Mouse (Mus musculus) thymus, adult 18-20 months (tissue): Measurements from ENCODE around the gene Akt3.

Experiments used
- DNase-seq, 2 experiments: peaks; one replicate each; pipeline ENCODE4 v3.0.0; 2022; ENCODE audit warnings: mixed read lengths in 2 of 2

Akt3 gene

DNA sequence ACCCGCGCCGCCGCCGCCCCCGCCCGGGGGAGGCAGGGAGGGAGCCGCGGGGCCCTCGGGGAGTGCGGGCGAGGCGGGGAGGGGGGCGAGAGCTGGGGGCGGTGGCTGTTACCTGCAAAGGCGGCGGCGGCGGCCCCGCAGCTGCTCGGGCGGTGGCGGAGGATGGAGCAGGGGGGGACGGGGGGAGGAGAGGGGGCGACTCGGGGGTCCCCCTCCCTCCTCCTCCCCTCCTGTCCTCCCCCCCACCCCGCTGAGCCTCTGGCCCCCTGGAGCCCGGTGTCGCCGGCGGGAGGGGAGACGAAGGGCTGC, at the start of gene Akt3:
TSS of gene Akt3 (minus strand) at position 170 of the 309 bp plus-strand sequence.
- DNase-seq, result no peak

DNA sequence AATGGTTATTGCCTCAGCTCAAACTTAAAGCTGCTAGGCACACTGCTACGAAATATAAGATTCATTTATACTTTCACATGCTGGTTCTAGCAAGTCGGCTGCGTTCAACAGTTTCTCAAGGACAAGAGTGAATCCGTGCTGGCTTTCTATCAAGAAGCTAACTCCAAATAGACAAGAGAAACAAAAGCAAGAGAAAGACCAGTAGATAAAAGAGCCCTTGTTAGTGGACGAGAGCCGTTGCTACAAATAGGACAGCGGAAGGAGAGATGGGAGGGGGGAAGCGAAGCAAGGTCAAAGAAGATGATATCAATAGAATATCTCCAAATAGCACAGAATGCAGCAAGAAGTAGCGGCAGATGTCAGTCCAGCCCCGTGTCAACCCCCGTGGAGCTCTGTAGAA, 49.5 kb upstream of the Akt3 start:
- no peak for DNase-seq

DNA sequence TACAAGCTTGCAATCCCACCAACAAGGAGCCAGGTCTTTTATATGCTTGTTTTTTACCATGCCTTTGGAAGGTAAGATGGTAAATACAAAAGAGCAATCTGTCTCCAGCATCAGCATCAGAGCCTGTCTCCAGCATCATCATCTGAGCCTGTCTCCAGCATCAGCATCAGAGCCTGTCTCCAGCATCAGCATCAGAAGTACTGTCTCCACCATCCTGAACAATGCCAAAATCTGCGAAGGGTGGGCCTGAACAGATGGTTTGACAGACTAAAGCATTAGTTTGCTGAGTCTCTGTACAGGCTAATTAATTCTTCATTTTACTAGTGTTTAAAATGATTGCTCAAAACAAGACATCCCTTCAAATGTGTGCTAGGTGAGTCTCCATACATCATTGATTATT, 40.2 kb upstream of the Akt3 start:
- no peak for DNase-seq

DNA sequence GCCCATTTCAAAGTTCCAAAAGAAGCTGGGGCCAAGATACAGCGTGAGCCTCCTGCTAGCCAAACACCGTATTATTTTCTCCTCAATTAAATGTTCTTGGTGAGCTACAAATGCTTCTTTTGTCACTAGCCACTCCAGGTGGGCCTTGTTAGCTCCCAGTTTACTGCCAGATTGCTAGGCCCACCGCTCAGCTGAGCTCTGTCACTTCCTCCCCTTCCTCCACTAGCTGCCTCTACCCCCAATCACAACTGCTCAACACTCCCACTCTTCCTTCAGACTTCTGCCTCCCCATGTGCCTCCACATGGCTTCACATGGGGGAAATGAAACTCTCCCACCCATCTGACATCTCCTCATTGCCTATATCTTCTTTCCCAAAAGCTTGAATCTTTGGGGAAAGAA, 28.8 kb upstream of the Akt3 start:
- DNase-seq, result no peak

DNA sequence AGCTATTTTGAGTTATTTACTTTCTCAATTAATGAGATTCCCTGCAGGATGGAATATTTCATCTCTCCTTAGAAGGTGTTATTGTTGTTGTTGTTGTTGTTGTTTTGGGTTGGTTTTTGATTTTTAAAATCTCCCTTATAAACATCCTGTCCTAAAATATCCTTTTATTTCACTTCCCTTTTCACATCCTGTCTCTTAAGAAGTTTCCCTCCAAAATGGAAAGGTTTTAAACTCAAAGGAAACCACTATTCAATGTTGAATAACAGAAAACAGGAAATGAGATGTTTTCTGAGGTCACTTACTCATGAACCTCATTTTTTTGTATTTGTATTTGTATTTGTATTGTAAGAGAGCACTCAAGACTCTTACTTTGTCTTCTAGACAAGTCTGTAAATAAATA, 23.9 kb upstream of the Akt3 start:
- DNase-seq, result no peak

DNA sequence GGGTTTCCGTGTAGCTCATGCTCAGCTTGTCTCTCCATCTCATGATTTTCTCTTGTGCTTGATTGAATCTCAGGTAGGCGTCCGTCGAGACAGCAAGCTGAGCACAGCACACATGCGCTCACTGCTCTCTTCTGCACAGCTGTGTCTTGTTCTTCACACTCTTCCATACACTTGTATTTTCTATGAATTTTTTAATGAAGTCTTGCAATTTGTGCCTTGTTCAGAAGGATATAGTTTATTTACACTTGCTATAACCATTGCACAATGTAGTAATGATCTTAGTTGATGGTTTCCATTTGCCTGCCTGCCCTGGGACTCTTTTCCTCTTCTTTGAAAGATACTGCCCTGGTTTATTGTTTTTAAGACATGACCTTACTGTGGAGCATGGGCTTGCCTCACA, 19.4 kb upstream of the Akt3 start:
- DNase-seq, result no peak

DNA sequence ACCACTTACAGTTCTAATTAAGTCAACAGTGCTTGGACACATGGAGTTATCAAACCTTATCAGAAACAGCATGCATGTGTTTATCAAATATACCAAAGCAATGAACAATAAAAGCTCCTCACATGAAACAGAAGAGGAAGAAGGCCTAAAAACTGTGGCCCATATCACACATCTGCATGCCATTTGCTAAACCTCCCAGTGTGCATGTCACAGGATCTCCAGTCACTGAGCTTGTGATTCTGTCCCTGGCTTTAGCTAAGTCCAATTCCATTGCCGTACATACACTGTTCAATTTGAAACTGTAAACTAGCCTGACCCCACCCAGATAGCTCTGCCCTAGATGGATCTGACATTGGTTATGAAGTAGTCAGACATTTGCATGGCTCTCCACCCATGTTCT, 9.6 kb upstream of the Akt3 start:
- no peak for DNase-seq

DNA sequence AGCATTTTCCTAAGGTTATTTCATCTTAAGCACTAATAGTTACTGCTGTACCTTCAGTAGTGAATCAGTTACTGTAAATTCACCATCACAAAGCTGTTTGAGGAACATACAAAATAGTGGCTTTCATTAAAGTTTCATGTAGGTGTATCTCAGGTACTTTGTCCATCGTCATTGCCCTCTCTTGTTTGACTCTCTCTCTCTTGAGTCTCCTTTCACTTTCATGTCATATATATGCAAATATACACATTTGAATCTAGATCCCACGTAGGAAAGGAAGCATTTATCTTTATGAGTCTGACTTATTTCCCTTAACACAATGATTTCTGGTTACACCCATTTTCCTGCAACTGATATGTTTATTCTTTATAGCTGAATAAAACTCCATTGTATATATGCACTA, 4.9 kb upstream of the Akt3 start:
- no peak for DNase-seq

DNA sequence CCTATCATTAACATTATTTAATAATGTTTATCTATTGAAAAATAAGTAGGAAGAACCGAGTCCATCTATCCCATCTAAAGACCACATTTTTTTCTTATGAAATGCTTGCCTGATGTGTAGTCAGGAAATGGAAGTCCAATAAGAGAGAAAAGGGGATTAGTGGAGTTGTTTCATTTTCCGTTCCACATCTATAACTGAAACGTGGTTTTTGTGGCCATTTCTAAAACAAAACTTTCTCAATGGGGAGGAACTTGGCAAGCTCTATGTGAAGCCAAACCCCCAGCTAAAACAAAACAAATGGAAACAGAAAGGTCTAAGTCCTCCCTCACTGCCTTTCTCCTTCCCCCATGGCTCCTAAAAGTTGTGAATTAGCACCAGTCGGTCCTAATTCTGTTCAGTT, 2.8 kb upstream of the Akt3 start:
- DNase-seq, result no peak

DNA sequence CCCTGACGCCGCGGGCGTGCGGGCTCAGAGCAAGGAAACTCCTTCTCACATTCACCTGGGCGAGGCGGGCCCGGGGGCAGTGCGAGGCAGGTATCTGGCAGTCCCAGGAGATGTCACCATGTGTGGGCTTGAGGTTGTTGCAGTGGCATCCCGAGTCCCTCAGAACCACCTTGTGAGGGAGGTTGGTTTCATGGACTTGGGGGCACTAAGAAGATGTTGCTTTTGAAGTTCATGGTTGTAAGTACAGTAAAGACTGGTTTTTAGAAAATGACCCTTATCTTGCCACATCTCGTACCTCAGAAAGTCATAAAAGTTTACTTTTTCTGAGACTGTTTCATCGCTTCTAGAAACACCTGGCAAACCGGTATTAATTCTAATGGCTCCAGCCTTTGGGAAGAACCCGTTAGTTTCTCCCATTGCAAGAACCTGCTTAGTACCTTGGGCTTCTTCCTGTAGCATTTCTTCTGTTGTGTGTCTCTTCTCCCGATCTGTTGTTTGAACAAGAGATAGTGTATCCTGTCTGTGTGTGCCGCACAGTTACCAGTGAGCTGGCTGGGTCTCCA, 1.1 kb upstream of the Akt3 start:
- DNase-seq, result no peak

DNA sequence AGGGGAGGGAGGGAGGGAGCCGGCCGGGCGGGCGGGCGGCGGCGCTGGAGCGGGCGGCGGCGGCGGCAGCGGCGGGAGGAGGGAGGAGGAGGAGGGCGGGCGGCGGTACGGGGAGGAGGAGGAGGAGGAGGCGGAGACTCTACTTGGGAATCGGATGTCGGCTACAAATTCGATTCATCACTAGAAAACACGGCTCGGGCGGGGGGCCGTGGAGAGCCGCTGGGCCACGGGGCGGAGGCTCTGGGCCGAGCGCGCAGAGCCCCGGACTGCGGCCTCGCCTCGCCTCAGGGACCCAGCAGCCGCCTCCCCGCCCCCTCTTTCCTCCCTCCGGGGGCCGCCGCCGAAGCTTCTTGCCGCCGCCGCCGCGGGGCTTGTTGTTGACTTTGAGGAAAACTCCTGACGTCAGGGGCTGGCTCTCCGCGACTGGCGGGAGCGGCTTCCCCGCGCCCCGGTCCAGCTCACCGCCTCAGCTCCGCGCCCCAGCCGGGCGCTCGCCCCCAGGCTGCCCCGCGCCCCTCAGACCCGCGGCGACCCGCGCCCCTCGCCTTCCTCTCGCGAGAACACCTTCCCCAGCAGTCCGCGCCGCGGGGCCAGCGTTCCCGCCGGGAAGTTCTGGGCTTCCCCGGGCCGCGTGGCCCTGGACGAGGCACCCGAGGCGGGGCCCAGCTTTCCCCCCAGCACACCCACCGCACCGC, 487 bp upstream of the Akt3 start:
- peak; percentile 66 to 76 for DNase-seq

DNA sequence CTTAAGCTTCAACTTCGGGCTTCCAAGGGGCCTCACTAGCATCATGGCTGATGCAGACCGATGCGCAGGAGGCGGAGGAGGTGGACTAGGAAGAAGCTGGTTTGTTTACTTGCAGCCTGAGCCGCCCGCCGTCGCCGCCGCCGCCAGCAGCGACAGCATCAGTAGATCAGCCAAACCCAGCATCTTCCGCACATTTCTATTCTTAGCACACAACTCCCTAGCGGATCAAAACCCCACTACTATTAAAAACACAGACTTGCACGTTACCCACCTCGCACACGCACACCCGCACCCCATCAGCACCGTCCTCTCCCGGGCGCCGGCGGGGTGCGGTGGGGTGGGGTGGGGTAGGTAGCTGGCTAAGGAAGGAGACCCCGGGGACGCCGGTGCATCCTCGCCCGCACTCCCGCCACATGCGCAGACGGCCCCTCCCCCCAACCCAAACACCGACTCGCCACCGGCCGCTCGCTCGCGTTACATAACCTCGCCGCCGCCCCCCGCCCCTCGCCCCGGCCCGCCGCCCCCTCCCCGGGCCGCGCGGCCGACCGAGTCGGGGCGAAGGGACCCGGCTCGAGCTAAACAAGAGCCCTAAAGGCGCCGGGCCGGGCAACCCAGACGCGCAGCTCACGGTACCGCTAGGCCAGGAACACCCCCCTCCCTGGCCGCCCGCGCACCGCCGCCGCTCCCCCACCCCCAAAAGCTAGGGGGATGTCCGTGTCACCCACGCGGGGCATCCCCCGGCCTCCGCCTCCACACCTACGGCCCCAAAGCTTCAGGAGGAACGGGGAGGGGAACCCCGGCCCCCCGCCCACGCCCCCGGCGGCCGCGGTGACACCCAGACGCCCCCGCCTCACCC, 597 bp downstream of the Akt3 start:
- peak; percentile 47 to 49 for DNase-seq

DNA sequence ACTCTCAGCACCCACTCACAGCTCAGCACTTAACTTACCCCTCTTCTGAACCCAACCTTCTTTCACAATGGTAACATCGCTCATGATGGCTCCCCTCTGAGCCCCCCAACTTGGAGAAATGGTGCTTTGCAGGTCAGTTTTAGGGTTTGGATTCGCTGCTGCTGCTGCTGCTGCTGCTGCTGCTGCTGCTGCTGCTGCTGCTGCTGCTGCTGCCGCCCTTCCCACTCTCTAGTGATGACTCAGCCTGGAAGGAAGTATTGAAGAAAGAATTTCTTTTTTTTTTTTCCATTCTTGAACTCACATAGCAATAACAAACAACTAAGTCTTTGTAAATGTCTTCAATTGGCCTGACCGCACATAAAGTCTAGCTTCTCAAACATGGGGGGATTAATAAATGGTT, 9.4 kb downstream of the Akt3 start:
- no peak for DNase-seq

DNA sequence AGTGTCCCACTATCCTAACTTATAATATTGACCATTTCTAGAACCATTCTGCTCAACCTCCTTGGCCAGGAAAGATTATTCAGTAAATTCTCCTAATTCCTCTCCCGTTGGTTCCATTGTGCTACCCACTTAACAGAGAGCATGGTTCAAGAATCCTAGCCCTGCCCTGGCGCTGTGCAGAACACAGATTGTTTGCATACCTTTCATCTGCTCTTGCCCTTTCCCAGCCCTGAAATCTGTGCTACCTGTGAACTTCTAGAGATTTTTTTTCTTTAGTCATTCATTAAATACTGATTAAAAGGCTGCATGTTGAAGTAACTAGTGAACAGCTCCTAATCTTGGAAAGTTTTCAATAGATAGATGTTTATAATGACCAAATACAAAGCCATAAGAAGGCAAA, 19.6 kb downstream of the Akt3 start:
- no peak for DNase-seq

DNA sequence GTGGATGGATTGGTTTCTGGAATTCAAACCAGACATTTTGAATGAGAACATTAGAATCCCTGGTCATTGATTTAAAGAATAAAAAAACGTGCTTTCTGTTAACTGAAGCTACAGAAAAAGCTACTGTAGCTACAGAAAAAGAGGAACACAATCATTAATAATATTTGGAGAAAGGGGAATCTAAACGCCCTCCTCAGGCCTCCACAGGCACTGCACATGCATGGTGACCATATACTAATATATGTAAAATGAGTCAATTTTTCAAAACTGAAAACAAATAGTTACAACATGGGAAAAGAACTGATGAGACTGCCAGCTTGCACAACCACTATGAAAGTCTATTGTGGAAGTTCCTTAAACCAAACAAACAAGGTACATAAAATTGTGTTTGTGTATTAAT, 21.3 kb downstream of the Akt3 start:
- no peak for DNase-seq

DNA sequence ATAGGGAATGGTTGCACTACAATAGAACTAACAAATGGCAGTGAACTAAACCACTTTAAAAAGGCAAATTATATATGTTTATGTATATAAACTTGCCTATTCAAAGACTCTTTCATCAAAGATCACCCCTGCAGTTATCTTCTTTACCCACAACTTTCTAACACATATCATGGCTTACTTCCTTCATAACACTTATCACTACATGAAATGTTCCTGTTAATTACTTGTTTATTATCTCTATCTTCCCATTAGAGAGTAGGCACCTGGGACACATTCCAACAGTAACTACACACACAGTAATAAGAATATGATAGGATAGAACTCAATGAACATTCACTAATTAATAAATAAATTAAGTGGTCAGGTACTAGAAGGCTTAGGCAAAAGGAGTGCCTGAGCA, 21.8 kb downstream of the Akt3 start:
- no peak for DNase-seq

DNA sequence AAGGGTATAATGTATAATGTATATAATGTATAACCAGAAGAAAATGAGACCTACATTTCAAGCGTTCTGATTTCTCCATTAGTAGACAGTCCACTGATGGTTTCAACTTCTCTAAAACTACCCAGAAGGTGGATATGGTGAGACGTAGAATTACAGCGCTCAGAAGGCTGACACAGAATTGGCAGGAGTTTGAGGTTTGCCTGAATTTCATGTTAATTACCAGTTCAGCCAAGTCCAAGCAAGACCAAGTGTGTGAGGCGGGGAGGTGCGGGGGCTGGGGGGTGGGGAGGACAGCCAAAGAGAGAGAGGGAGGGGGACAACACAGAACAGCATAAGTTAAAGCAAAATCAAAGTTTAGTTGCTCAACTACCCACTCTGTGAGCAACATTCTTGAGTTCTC, 23.5 kb downstream of the Akt3 start:
- DNase-seq, result no peak

DNA sequence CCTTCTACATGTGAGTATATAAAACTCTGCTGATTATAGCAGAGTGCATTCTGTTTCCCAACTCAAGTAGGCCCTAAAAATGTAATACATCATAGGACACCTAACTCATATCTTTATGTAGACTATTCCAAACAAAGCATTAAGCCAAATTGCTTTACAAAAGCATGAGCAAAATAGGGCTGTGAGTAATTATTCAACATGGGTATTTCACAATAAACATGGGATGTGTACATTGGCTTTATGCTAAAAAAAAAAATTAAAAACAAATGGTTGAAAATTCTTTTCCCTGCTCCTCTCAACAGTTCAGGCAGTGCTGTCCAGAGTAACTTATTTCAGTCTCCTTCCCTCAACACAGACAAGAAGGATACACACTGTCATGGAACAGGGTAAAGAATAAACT, 26.9 kb downstream of the Akt3 start:
- no peak for DNase-seq

DNA sequence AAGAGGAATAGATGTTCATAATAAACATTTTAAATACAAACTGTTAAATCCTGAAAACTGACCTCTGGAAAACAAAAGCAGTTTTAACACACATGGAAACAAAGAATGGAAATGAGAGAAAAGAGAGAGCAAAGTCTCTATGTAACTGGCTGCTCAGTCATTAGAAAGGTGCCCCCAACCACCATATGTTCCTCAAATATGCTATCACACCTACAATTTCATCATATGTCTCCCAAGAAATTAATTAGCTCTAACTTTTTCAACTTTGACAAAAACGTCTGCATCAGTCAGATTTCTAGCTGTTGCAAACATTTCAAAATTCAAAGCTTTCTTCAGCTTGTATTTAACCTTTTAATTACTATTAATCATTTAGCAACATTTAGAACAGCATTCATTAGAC, 59.0 kb downstream of the Akt3 start:
- DNase-seq, result no peak

DNA sequence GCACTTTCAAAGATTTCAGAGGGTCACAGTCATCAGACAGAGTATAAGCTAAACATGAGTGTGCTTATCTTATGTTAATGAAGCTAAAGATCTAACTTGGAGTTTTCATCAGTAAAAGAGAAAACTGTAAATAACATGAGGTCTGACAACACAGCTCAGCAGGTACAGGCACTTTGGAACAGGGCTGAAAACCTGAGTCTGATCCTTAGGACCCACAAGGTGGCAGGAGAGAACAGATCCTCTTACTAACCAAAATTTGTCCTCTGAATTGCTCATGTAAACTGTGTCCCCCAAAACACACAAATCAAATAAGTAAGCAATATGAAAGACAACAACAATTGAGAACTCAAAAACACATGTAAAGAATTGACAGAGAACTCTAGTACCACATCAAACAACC, 62.8 kb downstream of the Akt3 start:
- DNase-seq, result no peak

DNA sequence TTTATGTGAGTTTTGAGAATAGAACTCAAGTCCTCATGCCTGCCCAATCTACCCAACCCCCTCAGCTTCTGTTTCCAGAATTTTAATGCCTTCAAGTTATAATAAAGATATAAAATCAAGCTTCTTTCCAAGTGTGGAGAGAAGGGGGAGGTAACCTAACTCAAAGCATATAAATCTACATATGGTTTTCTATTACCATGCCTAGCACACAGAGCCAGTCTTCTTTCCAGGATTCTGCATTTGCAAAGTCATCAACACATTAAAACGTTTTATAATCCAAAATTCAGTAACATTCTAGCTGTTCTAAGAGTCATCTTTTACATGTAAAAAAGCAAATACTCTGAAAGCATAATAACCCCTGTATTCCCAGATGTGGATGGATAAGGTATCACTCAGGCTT, 63.7 kb downstream of the Akt3 start:
- DNase-seq, result no peak

DNA sequence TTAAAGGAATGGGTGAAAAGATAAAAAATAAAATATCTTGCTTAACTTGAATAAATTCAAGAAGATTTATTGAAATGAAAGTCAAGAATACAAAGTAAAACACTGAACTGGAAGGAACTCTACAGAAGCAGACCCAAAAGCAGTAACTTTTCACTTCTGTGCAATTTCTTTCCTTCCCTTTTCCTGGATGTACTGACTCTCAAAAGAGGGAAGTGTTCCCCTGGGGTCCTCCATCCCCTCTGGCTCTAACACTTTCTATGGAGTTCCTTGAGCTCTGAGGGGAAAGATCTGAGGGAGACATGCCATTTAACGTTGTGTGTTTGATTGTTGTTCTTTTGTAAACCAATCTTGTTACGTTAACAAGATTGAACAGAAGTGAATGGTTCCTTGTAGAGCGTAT, 66.4 kb downstream of the Akt3 start:
- DNase-seq, result no peak

DNA sequence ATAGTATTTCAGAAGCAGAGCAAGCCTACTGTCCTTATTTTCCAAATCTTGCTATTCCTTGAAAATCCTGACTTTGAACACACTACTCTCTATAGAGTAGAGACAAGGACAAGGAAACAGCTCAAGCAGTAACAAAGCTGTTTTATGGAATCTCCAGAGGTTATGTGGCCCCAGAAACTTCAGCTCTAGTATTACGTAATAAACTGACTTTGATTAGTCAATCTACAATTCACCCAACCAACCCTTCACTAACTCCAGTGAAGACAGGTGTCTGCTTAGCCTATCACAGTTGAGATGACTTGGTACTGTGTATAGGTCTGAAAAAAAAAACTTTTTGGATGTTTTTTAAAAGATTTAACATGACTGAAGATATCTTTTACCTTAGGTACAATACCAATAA, 67.6 kb downstream of the Akt3 start:
- no peak for DNase-seq

DNA sequence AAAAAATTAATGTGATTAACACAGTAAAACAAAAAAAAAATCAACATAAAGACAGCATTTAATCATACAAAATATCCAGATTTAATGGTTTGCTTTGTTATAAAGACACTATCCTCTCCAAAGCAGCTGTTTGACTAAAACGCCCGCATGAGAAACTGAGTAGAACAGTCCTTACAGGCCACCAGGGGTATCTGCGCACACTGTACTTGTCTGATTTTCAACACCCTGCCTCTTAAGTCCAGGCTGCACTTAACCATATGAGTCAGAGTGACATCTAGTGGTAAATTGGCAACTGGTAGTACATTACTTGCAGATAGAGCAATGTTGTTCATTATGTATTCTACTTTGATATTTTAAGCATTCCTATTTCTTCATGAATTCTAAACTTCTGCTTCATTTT, 69.3 kb downstream of the Akt3 start:
- DNase-seq, result no peak

DNA sequence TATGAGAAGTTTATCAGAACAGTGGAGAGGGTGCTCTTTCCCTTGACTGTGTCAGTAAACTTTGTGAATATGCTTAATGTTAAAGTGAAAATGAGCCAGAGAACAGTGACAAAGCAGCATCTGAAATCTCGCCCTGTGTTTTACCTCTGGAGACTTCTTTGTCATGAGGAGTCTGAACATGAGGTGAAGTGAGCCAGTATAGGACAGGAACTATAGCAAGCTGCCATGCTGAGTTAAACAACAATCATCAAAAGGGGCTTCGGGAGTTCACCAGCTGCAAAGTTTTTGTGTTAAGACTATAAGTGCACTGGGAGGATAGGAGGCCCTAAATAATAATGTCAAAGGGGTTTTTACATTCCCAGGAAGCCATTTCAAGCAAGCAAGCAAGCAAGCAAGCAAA, 71.3 kb downstream of the Akt3 start:
- no peak for DNase-seq
